ENCODE assay signal across 17 mouse cellular contexts in the genomic region with DNA sequence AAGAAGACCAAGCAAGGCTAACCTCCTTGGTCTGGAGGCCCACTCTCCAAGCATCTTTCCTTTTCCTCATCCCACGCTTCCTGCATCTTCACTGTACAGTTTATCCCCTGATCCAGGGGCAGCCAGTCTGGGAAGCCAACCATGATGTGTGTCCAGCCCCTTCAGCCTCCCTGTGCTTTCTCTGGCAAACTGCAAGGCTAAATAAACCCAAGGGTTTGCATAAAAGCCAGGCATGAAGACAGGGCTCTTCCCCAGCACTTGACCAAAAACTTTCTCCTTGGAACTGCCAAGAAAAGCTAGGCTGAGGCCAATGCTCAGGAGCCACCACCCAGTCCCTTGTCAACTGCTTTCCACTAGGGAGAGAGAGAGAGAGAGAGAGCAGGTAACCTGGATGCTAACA. TPM values are rescaled to one million over a fixed set of nuclear protein-coding genes. Genes with fewer than 3 reads are reported as not detected.
DNase-seq lines count a peak whose midpoint lies in the region; ATAC-seq and TF ChIP-seq lines count a peak whose summit lies in the region.
"Had no signal": no experiment of that assay in that cellular context is flagged by ENCODE, and none has a peak within 500 bp of the region (broad histone marks: within the 10 kb centered on the region; RNA-seq: fewer than 3 reads in every experiment).

No protein-coding gene starts in this region.

- H3K4me2 ChIP-seq in hindbrain, embryonic 11.5 days (replicated peaks; ENCODE audit: low read depth, low read length): no peak overlapping the region
- H3K4me2 ChIP-seq: embryonic facial prominence, embryonic 15.5 days; forebrain, embryonic 15.5 days had no signal

- ATAC-seq in hindbrain, embryonic 11.5 days (ENCODE audit: low FRiP score): no peak
- ATAC-seq: forebrain, embryonic 15.5 days had no signal

- H3K27me3 ChIP-seq in heart, embryonic 10.5 days (ENCODE audit: insufficient read depth, poor library complexity, severe bottlenecking): no peaks in the 10 kb centered on the region
- H3K27me3 ChIP-seq in hindbrain, embryonic 10.5 days (ENCODE audit: insufficient read depth, poor library complexity, severe bottlenecking): no peaks in the 10 kb centered on the region
- H3K27me3 ChIP-seq in hindbrain, embryonic 11.5 days (ENCODE audit: control insufficient read depth, insufficient read depth, low read length): no peaks in the 10 kb centered on the region
- H3K27me3 ChIP-seq: embryonic facial prominence, embryonic 15.5 days; forebrain, embryonic 15.5 days had no signal

- H3K4me1 ChIP-seq in heart, embryonic 10.5 days: peaks cover 83% of the 10 kb centered on the region
- peaks cover 46% of the 10 kb centered on the region for H3K4me1 ChIP-seq in hindbrain, embryonic 10.5 days (replicated peaks)
- H3K4me1 ChIP-seq in hindbrain, embryonic 11.5 days (replicated peaks; ENCODE audit: control insufficient read depth, insufficient read depth, low read length): 0 out of 2 replicates have a peak, but pooled peaks cover 2% of the 10 kb centered on the region
- peaks cover 68% of the 10 kb centered on the region for H3K4me1 ChIP-seq in brown adipose tissue, adult 24 weeks (ENCODE audit: control insufficient read depth, insufficient read depth, insufficient read length, low read length)
- peaks cover 78% of the 10 kb centered on the region for H3K4me1 ChIP-seq in embryonic fibroblast, embryonic 13.5 days (ENCODE audit: control insufficient read depth, insufficient read depth, low read length)

- peak overlapping the region; percentile 29; the same call in 1 of the 2 replicates for H3K27ac ChIP-seq in heart, embryonic 10.5 days
- H3K27ac ChIP-seq in hindbrain, embryonic 10.5 days: peak overlapping the region; percentile 30; the same call in 1 of the 2 replicates
- H3K27ac ChIP-seq in hindbrain, embryonic 11.5 days (ENCODE audit: low read depth, low read length): no peak overlapping the region
- H3K27ac ChIP-seq in brown adipose tissue, adult 24 weeks (replicated peaks; ENCODE audit: low read depth, low read length): peak overlapping the region; percentile 33; the same call in 1 of the 2 replicates
- peak overlapping the region; percentile 79 for H3K27ac ChIP-seq in embryonic fibroblast, embryonic 13.5 days (ENCODE audit: insufficient read depth, low read length)
- H3K27ac ChIP-seq: embryonic facial prominence, embryonic 15.5 days; forebrain, embryonic 15.5 days had no signal

- no peak for TF ChIP-seq CTCF in embryonic fibroblast, embryonic 13.5 days (IDR thresholded peaks at IDR 0.05; ENCODE audit: borderline replicate concordance, insufficient read depth, low read length)

- no peak for DNase-seq in heart, embryonic 10.5 days (ENCODE audit: low spot score)
- DNase-seq in heart, postnatal 36 days: no peak
- DNase-seq in hindbrain, embryonic 10.5 days (ENCODE audit: low spot score): no peak
- no peak for DNase-seq in hindbrain, embryonic 11.5 days (ENCODE audit: low spot score)
- DNase-seq: adrenal gland, adult 2 months; adrenal gland, postnatal 25 days; cerebellum, adult 2 months; cerebellum, postnatal 10 days; gastrocnemius, postnatal 14 days; kidney, adult 11 months; kidney, adult 9 months had no signal

- no peak overlapping the region for H3K9ac ChIP-seq in hindbrain, embryonic 11.5 days (ENCODE audit: low read depth, low read length)
- H3K9ac ChIP-seq: embryonic facial prominence, embryonic 15.5 days; forebrain, embryonic 15.5 days had no signal

- TF ChIP-seq POLR2A in embryonic fibroblast, embryonic 13.5 days (IDR thresholded peaks at IDR 0.05; ENCODE audit: low read depth, low read length): no peak

- H3K36me3 ChIP-seq in heart, embryonic 10.5 days: peaks cover 83% of the 10 kb centered on the region
- H3K36me3 ChIP-seq in hindbrain, embryonic 10.5 days: peaks cover 75% of the 10 kb centered on the region
- H3K36me3 ChIP-seq in hindbrain, embryonic 11.5 days (ENCODE audit: control insufficient read depth, insufficient read depth, low read length): no peaks in the 10 kb centered on the region

- H3K9me3 ChIP-seq in heart, embryonic 10.5 days: no peaks in the 10 kb centered on the region
- no peaks in the 10 kb centered on the region for H3K9me3 ChIP-seq in hindbrain, embryonic 10.5 days
- H3K9me3 ChIP-seq in hindbrain, embryonic 11.5 days (ENCODE audit: control insufficient read depth, low read length): no peaks in the 10 kb centered on the region
- H3K9me3 ChIP-seq: embryonic facial prominence, embryonic 15.5 days; forebrain, embryonic 15.5 days had no signal

- 88% methylated on average over 1 of the region's 1 CpGs for WGBS in heart, embryonic 10.5 days
- WGBS in hindbrain, embryonic 10.5 days: 88% methylated on average over 1 of the region's 1 CpGs
- 93% methylated on average over 1 of the region's 1 CpGs for WGBS in hindbrain, embryonic 11.5 days

- intact Hi-C loops in heart, postnatal 36 days (cut with DNase I): no loop called here

- no peak overlapping the region for H3K4me3 ChIP-seq in heart, embryonic 10.5 days
- no peak overlapping the region for H3K4me3 ChIP-seq in hindbrain, embryonic 10.5 days
- no peak overlapping the region for H3K4me3 ChIP-seq in hindbrain, embryonic 11.5 days (ENCODE audit: low read depth, low read length)
- no peak overlapping the region for H3K4me3 ChIP-seq in brown adipose tissue, adult 24 weeks (ENCODE audit: insufficient read depth, low read depth, low read length)
- H3K4me3 ChIP-seq in embryonic fibroblast, embryonic 13.5 days (ENCODE audit: insufficient read depth, low read length): no peak overlapping the region
- H3K4me3 ChIP-seq: embryonic facial prominence, embryonic 15.5 days; forebrain, embryonic 15.5 days had no signal

RNA-seq across cellular contexts. Expression of gene Myh9, which starts 32.5 kb away (rescaled TPM):
- 34.5 and 37.5 TPM in 2 replicates for polyA plus RNA-seq in heart, embryonic 10.5 days (2016; fragmentation: Nextera tagmentation; extraction: Ambion mirVana)
- total RNA-seq in heart, postnatal 36 days (2021): 100 to 1,000 TPM; 105 to 110 TPM
- polyA plus RNA-seq in hindbrain, embryonic 10.5 days (2016; fragmentation: Nextera tagmentation; extraction: Ambion mirVana): 32.7 and 38.4 TPM in 2 replicates
- polyA plus RNA-seq in hindbrain, embryonic 11.5 days (2014; fragmentation: Nextera tagmentation; extraction: Ambion mirVana): 20.7 and 29.8 TPM in 2 replicates
- 36.0 and 59.3 TPM in 2 replicates for polyA plus RNA-seq in brown adipose tissue, adult 24 weeks (2012; ENCODE audit: insufficient read depth, insufficient read length, missing spikeins)
- polyA plus RNA-seq in embryonic fibroblast, embryonic 13.5 days (2011; ENCODE audit: insufficient read length, low read depth, missing spikeins): 718 and 1,071 TPM in 2 replicates

RNA-seq across cellular contexts. Expression of gene Apol8, which starts 52.6 kb away (rescaled TPM):
- polyA plus RNA-seq in heart, embryonic 10.5 days (2016; fragmentation: Nextera tagmentation; extraction: Ambion mirVana): 0.16 and 0.52 TPM in 2 replicates
- total RNA-seq in heart, postnatal 36 days (2021): not detected
- 0.14 and 0.20 TPM in 2 replicates for polyA plus RNA-seq in hindbrain, embryonic 10.5 days (2016; fragmentation: Nextera tagmentation; extraction: Ambion mirVana)
- polyA plus RNA-seq in hindbrain, embryonic 11.5 days (2014; fragmentation: Nextera tagmentation; extraction: Ambion mirVana): 0.06 and 0.20 TPM in 2 replicates
- polyA plus RNA-seq in brown adipose tissue, adult 24 weeks (2012; ENCODE audit: insufficient read depth, insufficient read length, missing spikeins): not detected in 2 replicates
- 0.58 and 2.6 TPM in 2 replicates for polyA plus RNA-seq in embryonic fibroblast, embryonic 13.5 days (2011; ENCODE audit: insufficient read length, low read depth, missing spikeins)
- total RNA-seq: adrenal gland, adult 2 months; adrenal gland, postnatal 25 days; gastrocnemius, postnatal 14 days had no signal
- polyA plus RNA-seq: adrenal gland, adult 2 months; forebrain, embryonic 15.5 days; heart, embryonic 14.5 days; intestine, embryonic 14.5 days had no signal

Comparison
In these comparisons a context has a peak if more than half of its experiments do, and no peak if none do; other contexts are left out.
1. RNA of gene Myh9, which starts 32.5 kb away (polyA plus RNA-seq): 718 to 1,071 TPM in embryonic fibroblast, embryonic 13.5 days; 36.0 to 59.3 TPM in brown adipose tissue, adult 24 weeks, 34.5 to 37.5 TPM in heart, embryonic 10.5 days, 32.7 to 38.4 TPM in hindbrain, embryonic 10.5 days and 20.7 to 29.8 TPM in hindbrain, embryonic 11.5 days; every median in the first group is over 10 times any median in the second.